Mouse (Mus musculus): ENCODE results near the gene Oscp1. TPM values are rescaled to one million over a fixed set of nuclear protein-coding genes. Genes with fewer than 3 reads are reported as not detected.
A peak's percentile ranks its signal among the peaks of the same experiment; 100 is the strongest.

Oscp1 gene
- 39.5 and 40.7 TPM in 2 replicates for polyA plus RNA-seq (2014; fragmentation: Nextera tagmentation; extraction: Ambion mirVana)

- ATAC-seq (ENCODE audit: low FRiP score) = peak; percentile 97
- DNase-seq (ENCODE audit: low spot score) = peak; percentile 95
- Histone ChIP-seq H3K4me2 (replicated peaks) (peak within 1 kb of the TSS; percentile 83), H3K36me3 (replicated peaks; ENCODE audit: control insufficient read depth, insufficient read depth) (peaks cover 35% of the 10 kb centered on the region), H3K27ac (peak within 1 kb of the TSS; percentile 36; the same call in 1 of the 2 replicates), H3K27me3 (ENCODE audit: control insufficient read depth, insufficient read depth, low read length) (no peaks in the 10 kb centered on the region), H3K9me3 (ENCODE audit: control insufficient read depth, low read length) (no peaks in the 10 kb centered on the region), H3K9ac (peak within 1 kb of the TSS; percentile 84), H3K4me1 (replicated peaks; ENCODE audit: control insufficient read depth, insufficient read depth, low read length) (peaks cover 11% of the 10 kb centered on the region), H3K4me3 (replicated peaks; ENCODE audit: low read length) (peak within 1 kb of the TSS; percentile 73)
- WGBS = under 1% methylated on average over 57 of the region's 57 CpGs
These were observed at the start of gene Oscp1 for GRCm38 (mm10) chr4:126058134-126058996. Oscp1 (plus strand) TSS chr4:126058565.

- DNase-seq (ENCODE audit: low spot score) (no peak), ATAC-seq (ENCODE audit: low FRiP score) (no peak)
- Histone ChIP-seq H3K9me3 (ENCODE audit: control insufficient read depth, low read length) (no peaks in the 10 kb centered on the region), H3K27ac (no peak overlapping the region), H3K36me3 (replicated peaks; ENCODE audit: control insufficient read depth, insufficient read depth) (no peaks in the 10 kb centered on the region), H3K4me3 (replicated peaks; ENCODE audit: low read length) (no peak overlapping the region), H3K9ac (no peak overlapping the region), H3K4me2 (replicated peaks) (no peak overlapping the region), H3K27me3 (ENCODE audit: control insufficient read depth, insufficient read depth, low read length) (no peaks in the 10 kb centered on the region), H3K4me1 (replicated peaks; ENCODE audit: control insufficient read depth, insufficient read depth, low read length) (no peaks in the 10 kb centered on the region)
- 83% methylated on average over 7 of the region's 7 CpGs for WGBS
These were observed 40.6 kb upstream of the Oscp1 start for GRCm38 (mm10) chr4:126017676-126018332.

GRCm38 (mm10) chr4:126018966-126019538, 39.3 kb upstream of the Oscp1 start:
- no peaks in the 10 kb centered on the region for H3K27me3 ChIP-seq (ENCODE audit: control insufficient read depth, insufficient read depth, low read length)
- no peak overlapping the region for H3K4me3 ChIP-seq (replicated peaks; ENCODE audit: low read length)
- no peaks in the 10 kb centered on the region for H3K9me3 ChIP-seq (ENCODE audit: control insufficient read depth, low read length)
- 80% methylated on average over 11 of the region's 11 CpGs for whole genome bisulfite sequencing
- H3K36me3 ChIP-seq (replicated peaks; ENCODE audit: control insufficient read depth, insufficient read depth) = no peaks in the 10 kb centered on the region
- DNase-seq (ENCODE audit: low spot score) = no peak
- no peaks in the 10 kb centered on the region for H3K4me1 ChIP-seq (replicated peaks; ENCODE audit: control insufficient read depth, insufficient read depth, low read length)
- ATAC-seq (ENCODE audit: low FRiP score) = no peak
- no peak overlapping the region for H3K9ac ChIP-seq
- no peak overlapping the region for H3K4me2 ChIP-seq (replicated peaks)
- no peak overlapping the region for H3K27ac ChIP-seq

- WGBS = 61% methylated on average over 16 of the region's 16 CpGs
- Histone ChIP-seq H3K4me3 (replicated peaks; ENCODE audit: low read length) (no peak within 1 kb of the TSS), H3K36me3 (replicated peaks; ENCODE audit: control insufficient read depth, insufficient read depth) (no peaks in the 10 kb centered on the region), H3K9ac (no peak within 1 kb of the TSS), H3K27ac (no peak within 1 kb of the TSS), H3K4me2 (replicated peaks) (no peak within 1 kb of the TSS), H3K4me1 (replicated peaks; ENCODE audit: control insufficient read depth, insufficient read depth, low read length) (no peaks in the 10 kb centered on the region), H3K9me3 (ENCODE audit: control insufficient read depth, low read length) (no peaks in the 10 kb centered on the region), H3K27me3 (ENCODE audit: control insufficient read depth, insufficient read depth, low read length) (no peaks in the 10 kb centered on the region)
- DNase-seq (ENCODE audit: low spot score) = no peak
- no peak for ATAC-seq (ENCODE audit: low FRiP score)
These were observed 34.0 kb upstream of the Oscp1 start, which contains the start of gene Csf3r for GRCm38 (mm10) chr4:126024303-126024900. Csf3r (plus strand) TSS chr4:126024550.

- Histone ChIP-seq H3K9ac (no peak overlapping the region), H3K27me3 (ENCODE audit: control insufficient read depth, insufficient read depth, low read length) (no peaks in the 10 kb centered on the region), H3K4me3 (replicated peaks; ENCODE audit: low read length) (no peak overlapping the region), H3K9me3 (ENCODE audit: control insufficient read depth, low read length) (no peaks in the 10 kb centered on the region), H3K4me2 (replicated peaks) (no peak overlapping the region), H3K4me1 (replicated peaks; ENCODE audit: control insufficient read depth, insufficient read depth, low read length) (no peaks in the 10 kb centered on the region), H3K36me3 (replicated peaks; ENCODE audit: control insufficient read depth, insufficient read depth) (no peaks in the 10 kb centered on the region), H3K27ac (no peak overlapping the region)
- DNase-seq (ENCODE audit: low spot score) = no peak
- no peak for ATAC-seq (ENCODE audit: low FRiP score)
- WGBS = 85% methylated on average over 5 of the region's 5 CpGs
These were observed 32.6 kb upstream of the Oscp1 start for GRCm38 (mm10) chr4:126025801-126026200.

GRCm38 (mm10) chr4:126027980-126028379, 30.4 kb upstream of the Oscp1 start:
- no peak for ATAC-seq (ENCODE audit: low FRiP score)
- DNase-seq (ENCODE audit: low spot score) = no peak

GRCm38 (mm10) chr4:126029042-126029441, 29.3 kb upstream of the Oscp1 start:
- WGBS = 78% methylated on average over 3 of the region's 3 CpGs

More at GRCm38 (mm10) chr4:126027980-126028379, 30.4 kb upstream of the Oscp1 start:
- no peaks in the 10 kb centered on the region for H3K4me1 ChIP-seq (replicated peaks; ENCODE audit: control insufficient read depth, insufficient read depth, low read length)
- no peak overlapping the region for H3K9ac ChIP-seq
- no peak overlapping the region for H3K4me2 ChIP-seq (replicated peaks)
- no peak overlapping the region for H3K27ac ChIP-seq
- 98% methylated on average over 3 of the region's 3 CpGs for WGBS
- no peaks in the 10 kb centered on the region for H3K9me3 ChIP-seq (ENCODE audit: control insufficient read depth, low read length)
- H3K4me3 ChIP-seq (replicated peaks; ENCODE audit: low read length) = no peak overlapping the region
- no peaks in the 10 kb centered on the region for H3K36me3 ChIP-seq (replicated peaks; ENCODE audit: control insufficient read depth, insufficient read depth)
- no peaks in the 10 kb centered on the region for H3K27me3 ChIP-seq (ENCODE audit: control insufficient read depth, insufficient read depth, low read length)

GRCm38 (mm10) chr4:126030705-126031104, 27.7 kb upstream of the Oscp1 start:
- DNase-seq (ENCODE audit: low spot score) (no peak), ATAC-seq (ENCODE audit: low FRiP score) (no peak)
- Histone ChIP-seq H3K9me3 (ENCODE audit: control insufficient read depth, low read length) (no peaks in the 10 kb centered on the region), H3K27ac (no peak overlapping the region), H3K4me3 (replicated peaks; ENCODE audit: low read length) (no peak overlapping the region), H3K36me3 (replicated peaks; ENCODE audit: control insufficient read depth, insufficient read depth) (no peaks in the 10 kb centered on the region), H3K27me3 (ENCODE audit: control insufficient read depth, insufficient read depth, low read length) (no peaks in the 10 kb centered on the region), H3K4me1 (replicated peaks; ENCODE audit: control insufficient read depth, insufficient read depth, low read length) (no peaks in the 10 kb centered on the region), H3K4me2 (replicated peaks) (no peak overlapping the region), H3K9ac (no peak overlapping the region)
- WGBS = 74% methylated on average over 5 of the region's 5 CpGs

More at GRCm38 (mm10) chr4:126029042-126029441, 29.3 kb upstream of the Oscp1 start:
- no peaks in the 10 kb centered on the region for H3K4me1 ChIP-seq (replicated peaks; ENCODE audit: control insufficient read depth, insufficient read depth, low read length)
- H3K27me3 ChIP-seq (ENCODE audit: control insufficient read depth, insufficient read depth, low read length) = no peaks in the 10 kb centered on the region
- no peak overlapping the region for H3K4me3 ChIP-seq (replicated peaks; ENCODE audit: low read length)
- no peaks in the 10 kb centered on the region for H3K36me3 ChIP-seq (replicated peaks; ENCODE audit: control insufficient read depth, insufficient read depth)
- H3K9ac ChIP-seq = no peak overlapping the region
- no peak for DNase-seq (ENCODE audit: low spot score)
- no peaks in the 10 kb centered on the region for H3K9me3 ChIP-seq (ENCODE audit: control insufficient read depth, low read length)
- ATAC-seq (ENCODE audit: low FRiP score) = no peak
- no peak overlapping the region for H3K4me2 ChIP-seq (replicated peaks)
- H3K27ac ChIP-seq = no peak overlapping the region

- WGBS = 88% methylated on average over 5 of the region's 5 CpGs
- DNase-seq (ENCODE audit: low spot score) = no peak
These were observed 23.0 kb upstream of the Oscp1 start for GRCm38 (mm10) chr4:126035413-126035812.

More at GRCm38 (mm10) chr4:126035413-126035812, 23.0 kb upstream of the Oscp1 start:
- H3K4me2 ChIP-seq (replicated peaks) = no peak overlapping the region
- H3K27ac ChIP-seq = no peak overlapping the region
- H3K9ac ChIP-seq = no peak overlapping the region
- no peaks in the 10 kb centered on the region for H3K27me3 ChIP-seq (ENCODE audit: control insufficient read depth, insufficient read depth, low read length)
- H3K4me1 ChIP-seq (replicated peaks; ENCODE audit: control insufficient read depth, insufficient read depth, low read length) = no peaks in the 10 kb centered on the region
- no peak for ATAC-seq (ENCODE audit: low FRiP score)
- no peak overlapping the region for H3K4me3 ChIP-seq (replicated peaks; ENCODE audit: low read length)
- H3K9me3 ChIP-seq (ENCODE audit: control insufficient read depth, low read length) = no peaks in the 10 kb centered on the region
- no peaks in the 10 kb centered on the region for H3K36me3 ChIP-seq (replicated peaks; ENCODE audit: control insufficient read depth, insufficient read depth)
